Mouse (Mus musculus) embryonic fibroblast, embryonic 13.5 days (primary cell): ENCODE data around the gene Aftph.

Source experiments
- CTCF ChIP-seq: IDR thresholded peaks from 2 replicates; pipeline ENCODE4 v1.5.1; 2011; ENCODE audit warnings: mild to moderate bottlenecking, control low read depth, low read length, moderate library complexity, borderline replicate concordance; ENCODE audit not compliant: insufficient read depth
- POLR2A ChIP-seq: IDR thresholded peaks from 2 replicates; pipeline ENCODE4 v1.6.1; 2011; ENCODE audit warnings: low read depth, mild to moderate bottlenecking, control low read depth, low read length, moderate library complexity

- TF ChIP-seq POLR2A = peak; percentile 69
- no peak for TF ChIP-seq CTCF
Observed at GRCm38 (mm10) chr11:20741201-20742100, at the start of gene Aftph.
